Comparison of ENCODE assay signal across 8 mouse cellular contexts in the genomic region with DNA sequence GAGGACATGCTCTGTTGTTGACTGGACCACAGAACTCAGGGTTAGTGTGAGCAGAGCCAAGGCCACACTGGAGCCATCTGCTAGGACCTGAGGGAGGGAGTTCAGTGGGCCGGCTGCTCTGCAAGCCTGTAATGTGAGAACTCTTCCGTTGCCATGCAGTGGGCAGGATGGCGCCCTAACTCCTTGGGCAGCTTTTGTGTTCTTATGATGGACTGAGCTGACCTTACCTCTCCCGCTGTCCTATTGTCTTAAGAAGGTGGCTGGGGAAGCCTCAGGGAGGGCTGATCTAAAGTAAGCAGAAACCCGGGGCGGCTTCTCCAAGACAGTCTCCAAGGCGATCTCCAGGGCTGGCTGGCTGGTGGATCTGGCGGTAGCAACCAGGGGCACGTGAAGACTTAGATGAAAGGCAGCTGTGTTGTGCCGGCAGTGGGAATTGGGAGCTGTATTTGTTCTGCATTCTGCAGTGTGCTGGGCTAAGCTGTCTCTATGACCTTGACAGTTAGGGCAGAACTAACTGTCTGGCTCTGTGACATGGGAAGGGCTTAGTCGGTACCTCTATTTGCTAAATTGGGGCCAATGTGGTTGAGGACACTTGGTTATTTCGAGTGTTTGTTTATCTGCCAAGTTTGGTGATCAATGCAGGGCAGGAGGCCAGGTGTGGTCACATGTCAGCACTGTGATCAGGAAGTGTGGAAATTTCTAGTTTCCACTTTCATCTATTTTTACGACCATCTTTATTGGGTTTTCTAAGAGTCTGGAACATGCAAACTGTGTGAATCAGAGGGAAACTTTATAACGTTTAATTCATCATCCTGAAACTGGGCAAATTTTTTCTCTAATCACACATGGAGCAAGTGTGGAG.
DNase-seq lines count a peak whose midpoint lies in the region; ATAC-seq lines count a peak whose summit lies in the region.

No protein-coding gene starts in this region.

- H3K9ac ChIP-seq in embryonic facial prominence, embryonic 14.5 days (ENCODE audit: low read depth, low read length): no peak overlapping the region
- no peak overlapping the region for H3K9ac ChIP-seq in hindbrain, embryonic 12.5 days

- H3K4me2 ChIP-seq in embryonic facial prominence, embryonic 14.5 days (ENCODE audit: low read depth, low read length): peak overlapping the region; percentile 31; the same call in 1 of the 2 replicates
- H3K4me2 ChIP-seq in hindbrain, embryonic 12.5 days (replicated peaks): 0 out of 2 replicates have a peak overlapping the region, but pooled peaks have one; percentile 2

- DNase-seq in heart, adult 18-20 months: peak; percentile 32 to 44
- no peak for DNase-seq in heart, adult 8-10 months (ENCODE audit: low spot score)
- peak; percentile 37 for DNase-seq in adrenal gland, postnatal 14 days
- DNase-seq in embryonic facial prominence, embryonic 14.5 days (ENCODE audit: low spot score): peak; percentile 47
- DNase-seq in lung, postnatal 36 days: peak; percentile 53
- DNase-seq in thymus, postnatal 36 days: no peak

- peaks cover 19% of the 10 kb centered on the region for H3K4me1 ChIP-seq in embryonic facial prominence, embryonic 14.5 days (ENCODE audit: control insufficient read depth, insufficient read depth, low read length)
- peaks cover 21% of the 10 kb centered on the region for H3K4me1 ChIP-seq in hindbrain, embryonic 12.5 days

- H3K4me3 ChIP-seq in embryonic facial prominence, embryonic 14.5 days (ENCODE audit: low read depth, low read length): no peak overlapping the region
- no peak overlapping the region for H3K4me3 ChIP-seq in hindbrain, embryonic 12.5 days

- no peaks in the 10 kb centered on the region for H3K36me3 ChIP-seq in embryonic facial prominence, embryonic 14.5 days (ENCODE audit: control insufficient read depth, insufficient read depth, low read length)
- H3K36me3 ChIP-seq in hindbrain, embryonic 12.5 days: no peaks in the 10 kb centered on the region

- H3K27ac ChIP-seq in embryonic facial prominence, embryonic 14.5 days (replicated peaks; ENCODE audit: low read depth, low read length): no peak overlapping the region
- H3K27ac ChIP-seq in hindbrain, embryonic 12.5 days: 0 out of 2 replicates have a peak overlapping the region, but pooled peaks have one; percentile 5

- no peaks in the 10 kb centered on the region for H3K27me3 ChIP-seq in embryonic facial prominence, embryonic 14.5 days (replicated peaks; ENCODE audit: control insufficient read depth, insufficient read depth, low read length)
- H3K27me3 ChIP-seq in hindbrain, embryonic 12.5 days: no peaks in the 10 kb centered on the region

- no peaks in the 10 kb centered on the region for H3K9me3 ChIP-seq in embryonic facial prominence, embryonic 14.5 days (ENCODE audit: control insufficient read depth, low read length)
- no peaks in the 10 kb centered on the region for H3K9me3 ChIP-seq in hindbrain, embryonic 12.5 days (replicated peaks)

- 31% methylated on average over 14 of the region's 14 CpGs for WGBS in embryonic facial prominence, embryonic 14.5 days
- 31% methylated on average over 14 of the region's 14 CpGs for WGBS in hindbrain, embryonic 12.5 days

- peak; percentile 70 for ATAC-seq in embryonic facial prominence, embryonic 14.5 days (ENCODE audit: low read depth)
- peak; percentile 71 for ATAC-seq in hindbrain, embryonic 12.5 days (ENCODE audit: low FRiP score)
- no peak for ATAC-seq in activated CD4-positive, CD25-positive, alpha-beta regulatory T cell, adult 4 months

Comparison
In these comparisons a context has a peak if more than half of its experiments do, and no peak if none do; other contexts are left out.
1. DNase-seq: peak in heart, adult 18-20 months (2 of 2), adrenal gland, postnatal 14 days (single experiment), embryonic facial prominence, embryonic 14.5 days (single experiment) and lung, postnatal 36 days (single experiment); none in heart, adult 8-10 months (single experiment) and thymus, postnatal 36 days (0 of 2).